Mouse (Mus musculus): Measurements from ENCODE around the gene Robo1. TPM values are rescaled to one million over a fixed set of nuclear protein-coding genes. Genes with fewer than 3 reads are reported as not detected.

Robo1 gene
- polyA plus RNA-seq, 1 experiment from 2014 or later = 4.7 TPM

GRCm38 (mm10) chr16:72662837-72663350 lies 354.8 kb downstream of the Robo1 start:
- 2% methylated on average over 26 of the region's 26 CpGs for WGBS (ENCODE audit: insufficient replicate concordance)
- ATAC-seq (ENCODE audit: insufficient read depth) = peak; percentile 58; the same call in 1 of the 2 replicates
- H3K4me3 ChIP-seq (replicated peaks) = peak overlapping the region; percentile 57
- H3K27ac ChIP-seq (replicated peaks) = peak overlapping the region; percentile 73
- H3K4me2 ChIP-seq = peak overlapping the region; percentile 50
- peak overlapping the region; percentile 0; the same call in 1 of the 2 replicates for H3K9ac ChIP-seq
- peaks cover 13% of the 10 kb centered on the region for H3K27me3 ChIP-seq
- no peaks in the 10 kb centered on the region for H3K4me1 ChIP-seq (replicated peaks)
- H3K36me3 ChIP-seq (replicated peaks) = no peaks in the 10 kb centered on the region
- H3K9me3 ChIP-seq (replicated peaks) = no peaks in the 10 kb centered on the region

DNA sequence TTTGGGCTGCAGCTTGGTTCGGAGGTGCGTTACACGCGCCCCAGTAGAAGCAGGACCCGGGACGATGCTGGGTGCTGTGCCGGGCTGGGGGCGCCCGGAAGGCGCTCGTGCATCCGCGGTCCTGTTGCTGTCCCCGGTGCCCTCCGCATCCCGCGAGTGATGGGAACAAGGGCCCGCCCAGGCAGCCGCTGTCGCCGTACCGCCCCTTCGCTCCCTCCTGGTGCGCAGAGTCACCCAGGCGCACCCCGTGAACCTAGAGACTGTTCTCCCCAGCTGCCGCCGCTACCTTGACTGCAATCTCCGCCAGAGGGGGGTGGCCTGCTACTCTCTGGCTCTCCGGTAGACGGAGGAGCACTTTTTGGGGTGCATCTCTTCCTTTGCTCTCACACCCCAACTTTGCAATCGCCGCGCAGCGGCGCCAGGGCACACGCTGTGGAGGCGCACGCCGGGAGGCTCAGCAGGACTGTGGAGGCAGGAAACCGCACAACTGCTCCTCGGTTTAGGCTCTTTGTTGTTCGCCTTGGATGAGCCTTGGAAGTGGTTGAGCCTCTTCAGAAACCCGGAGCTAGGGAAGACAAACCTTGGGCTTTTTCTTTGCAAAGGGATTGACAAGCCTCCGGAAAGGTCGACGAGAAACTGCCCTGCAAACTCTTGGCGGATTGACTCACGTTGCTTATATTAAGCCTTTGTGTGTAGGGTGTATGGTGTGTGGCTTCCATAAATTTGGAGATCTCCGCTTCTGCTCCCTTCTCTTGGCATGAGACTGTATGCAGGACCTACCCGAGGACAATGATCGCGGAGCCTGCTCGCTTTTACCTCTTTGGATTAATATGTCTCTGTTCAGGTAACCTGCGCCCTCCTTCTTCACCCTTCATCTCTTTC lies 355.5 kb downstream of the Robo1 start:
- ATAC-seq (ENCODE audit: insufficient read depth) = peak; percentile 73
- Histone ChIP-seq H3K9me3 (replicated peaks) (no peaks in the 10 kb centered on the region), H3K27me3 (peaks cover 13% of the 10 kb centered on the region), H3K4me2 (peak overlapping the region; percentile 50), H3K9ac (peak overlapping the region; percentile 0; the same call in 1 of the 2 replicates), H3K4me1 (replicated peaks) (no peaks in the 10 kb centered on the region), H3K27ac (replicated peaks) (peak overlapping the region; percentile 73), H3K36me3 (replicated peaks) (no peaks in the 10 kb centered on the region), H3K4me3 (replicated peaks) (peak overlapping the region; percentile 57)
- WGBS (ENCODE audit: insufficient replicate concordance) = under 1% methylated on average over 55 of the region's 55 CpGs

DNA sequence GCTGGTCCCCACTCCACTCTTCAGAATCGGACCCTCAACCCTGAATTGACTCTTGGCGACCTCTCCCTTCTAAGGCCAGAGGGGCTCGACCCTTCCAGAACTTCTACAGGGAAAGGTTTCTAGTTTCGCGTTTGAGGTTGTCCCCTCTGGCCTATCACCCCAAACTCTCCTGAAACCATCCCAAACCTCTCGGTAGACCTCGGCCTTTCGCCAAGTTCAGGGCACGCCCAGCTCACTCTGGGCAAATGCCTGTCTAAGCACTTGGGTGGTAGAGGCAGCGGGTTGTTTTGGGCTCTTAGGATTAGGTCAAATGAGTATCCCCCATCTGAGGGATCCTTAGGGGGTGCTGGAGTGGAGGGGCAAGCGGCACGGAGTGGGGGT lies 356.1 kb downstream of the Robo1 start:
- WGBS (ENCODE audit: insufficient replicate concordance) = 3% methylated on average over 12 of the region's 12 CpGs
- no peak for ATAC-seq (ENCODE audit: insufficient read depth)
- Histone ChIP-seq H3K36me3 (replicated peaks) (no peaks in the 10 kb centered on the region), H3K4me3 (replicated peaks) (peak overlapping the region; percentile 57), H3K27me3 (peaks cover 13% of the 10 kb centered on the region), H3K4me1 (replicated peaks) (no peaks in the 10 kb centered on the region), H3K27ac (replicated peaks) (no peak overlapping the region), H3K9ac (peak overlapping the region; percentile 0; the same call in 1 of the 2 replicates), H3K4me2 (peak overlapping the region; percentile 50), H3K9me3 (replicated peaks) (no peaks in the 10 kb centered on the region)

DNA sequence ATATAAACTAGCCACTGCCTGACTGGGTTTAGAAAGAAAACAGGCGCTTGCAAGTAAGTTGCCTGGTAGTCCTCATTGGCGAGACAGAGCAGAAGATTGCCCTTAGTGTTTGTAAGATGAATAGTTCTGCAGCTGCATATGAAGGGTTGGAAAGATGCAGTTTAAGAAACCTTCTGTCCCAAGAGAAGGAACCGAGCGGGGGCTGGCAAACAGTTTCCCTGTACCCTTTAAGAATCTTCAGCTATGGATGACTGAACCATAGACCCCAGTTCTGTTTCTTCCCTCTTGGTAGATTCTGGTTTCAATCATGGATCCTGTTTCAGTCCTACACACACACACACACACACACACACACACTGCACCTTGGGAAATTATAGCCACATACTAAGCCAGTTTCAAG lies 356.7 kb downstream of the Robo1 start:
- Histone ChIP-seq H3K27me3 (peaks cover 13% of the 10 kb centered on the region), H3K4me1 (replicated peaks) (no peaks in the 10 kb centered on the region), H3K4me3 (replicated peaks) (peak overlapping the region; percentile 57), H3K9me3 (replicated peaks) (no peaks in the 10 kb centered on the region), H3K9ac (no peak overlapping the region; the same call in 1 of the 2 replicates), H3K36me3 (replicated peaks) (no peaks in the 10 kb centered on the region), H3K4me2 (peak overlapping the region; percentile 50), H3K27ac (replicated peaks) (no peak overlapping the region)
- no peak for ATAC-seq (ENCODE audit: insufficient read depth)
- 31% methylated on average over 4 of the region's 4 CpGs for WGBS (ENCODE audit: insufficient replicate concordance)

DNA sequence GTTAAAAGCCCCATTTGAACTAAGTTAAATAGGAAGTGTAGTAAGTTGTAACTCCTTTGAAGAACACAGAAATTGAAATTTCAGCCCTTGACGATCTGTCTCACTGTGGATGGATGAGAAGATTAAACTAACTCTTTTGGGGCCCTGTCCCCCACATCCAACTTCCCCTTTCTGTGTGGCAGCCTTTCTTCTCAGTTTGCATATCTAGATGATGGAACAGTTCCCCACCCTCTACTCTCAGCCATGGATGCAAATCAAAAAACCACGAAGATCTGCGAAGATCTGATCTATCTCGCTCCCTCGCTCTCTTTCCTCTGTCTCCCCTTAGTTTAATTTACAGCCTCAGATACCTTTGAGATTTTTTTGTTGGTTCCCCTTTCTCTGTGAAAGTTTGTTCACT lies 357.3 kb downstream of the Robo1 start:
- Histone ChIP-seq H3K36me3 (replicated peaks) (no peaks in the 10 kb centered on the region), H3K27ac (replicated peaks) (no peak overlapping the region), H3K9ac (no peak overlapping the region), H3K4me2 (peak overlapping the region; percentile 39), H3K4me3 (replicated peaks) (peak overlapping the region; percentile 12; the same call in 1 of the 2 replicates), H3K9me3 (replicated peaks) (no peaks in the 10 kb centered on the region), H3K4me1 (replicated peaks) (no peaks in the 10 kb centered on the region), H3K27me3 (peaks cover 13% of the 10 kb centered on the region)
- 11% methylated on average over 5 of the region's 5 CpGs for WGBS (ENCODE audit: insufficient replicate concordance)
- no peak for ATAC-seq (ENCODE audit: insufficient read depth)

GRCm38 (mm10) chr16:72670240-72671038 lies 362.3 kb downstream of the Robo1 start:
- H3K9ac ChIP-seq = no peak overlapping the region
- WGBS (ENCODE audit: insufficient replicate concordance) = 43% methylated on average over 6 of the region's 6 CpGs
- H3K4me1 ChIP-seq (replicated peaks) = 0 out of 2 replicates have a peak, but pooled peaks cover 3% of the 10 kb centered on the region
- no peaks in the 10 kb centered on the region for H3K9me3 ChIP-seq (replicated peaks)
- no peak overlapping the region for H3K4me2 ChIP-seq
- no peak overlapping the region for H3K4me3 ChIP-seq (replicated peaks)
- H3K27ac ChIP-seq (replicated peaks) = no peak overlapping the region
- ATAC-seq (ENCODE audit: insufficient read depth) = no peak
- no peaks in the 10 kb centered on the region for H3K27me3 ChIP-seq
- no peaks in the 10 kb centered on the region for H3K36me3 ChIP-seq (replicated peaks)

DNA sequence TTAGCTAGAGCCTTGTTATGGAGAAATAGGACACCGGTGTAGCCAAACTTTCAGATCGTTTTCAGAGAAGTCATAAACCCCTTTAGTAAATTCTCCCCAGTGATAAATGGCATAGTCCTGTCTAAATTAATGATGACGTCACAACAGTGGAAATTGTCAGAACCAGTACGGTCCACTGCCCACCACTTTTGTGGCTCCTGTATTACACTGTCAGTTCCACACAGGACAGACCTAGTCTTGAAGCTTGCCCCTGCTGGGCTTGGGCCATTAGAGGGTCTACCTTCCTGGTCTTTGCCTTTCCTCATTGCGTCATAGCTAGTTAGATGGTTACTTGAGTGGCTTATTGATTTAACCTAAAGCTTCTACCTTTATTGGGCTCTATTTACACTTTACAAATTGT lies 369.1 kb downstream of the Robo1 start:
- ATAC-seq (ENCODE audit: insufficient read depth) = no peak
- no peak overlapping the region for H3K4me2 ChIP-seq
- no peak overlapping the region for H3K4me3 ChIP-seq (replicated peaks)
- no peak overlapping the region for H3K27ac ChIP-seq (replicated peaks)
- no peak overlapping the region for H3K9ac ChIP-seq
- H3K36me3 ChIP-seq (replicated peaks) = no peaks in the 10 kb centered on the region
- H3K9me3 ChIP-seq (replicated peaks) = no peaks in the 10 kb centered on the region
- 59% methylated on average over 5 of the region's 5 CpGs for WGBS (ENCODE audit: insufficient replicate concordance)
- H3K27me3 ChIP-seq = no peaks in the 10 kb centered on the region
- H3K4me1 ChIP-seq (replicated peaks) = 0 out of 2 replicates have a peak, but pooled peaks cover 3% of the 10 kb centered on the region

DNA sequence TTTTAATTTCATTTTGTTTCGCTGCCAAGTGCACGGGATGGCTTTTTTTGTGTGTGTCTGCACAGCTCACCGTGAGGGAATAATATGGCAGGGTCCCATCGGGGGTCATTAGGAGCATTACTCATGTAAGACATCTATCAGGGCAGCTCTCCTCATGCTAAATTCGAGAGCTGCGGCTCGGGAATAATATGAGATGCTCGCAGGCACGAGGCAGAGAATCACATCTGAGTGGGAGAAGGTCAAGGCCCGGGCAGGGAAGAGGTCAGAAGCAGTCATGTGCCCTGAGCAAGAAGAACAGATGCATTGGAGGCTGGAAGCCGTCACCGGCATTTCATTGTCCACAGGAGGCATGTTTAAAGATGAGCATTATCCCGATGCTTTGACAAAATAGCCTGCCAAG lies 370.3 kb downstream of the Robo1 start:
- 64% methylated on average over 13 of the region's 13 CpGs for WGBS (ENCODE audit: insufficient replicate concordance)
- 0 out of 2 replicates have a peak, but pooled peaks cover under 1% of the 10 kb centered on the region for H3K4me1 ChIP-seq (replicated peaks)
- no peak for ATAC-seq (ENCODE audit: insufficient read depth)
- no peak overlapping the region for H3K9ac ChIP-seq
- H3K4me3 ChIP-seq (replicated peaks) = no peak overlapping the region
- H3K36me3 ChIP-seq (replicated peaks) = no peaks in the 10 kb centered on the region
- no peak overlapping the region for H3K4me2 ChIP-seq
- no peak overlapping the region for H3K27ac ChIP-seq (replicated peaks)
- no peaks in the 10 kb centered on the region for H3K9me3 ChIP-seq (replicated peaks)
- H3K27me3 ChIP-seq = no peaks in the 10 kb centered on the region

GRCm38 (mm10) chr16:72678947-72679558 lies 370.9 kb downstream of the Robo1 start:
- H3K4me2 ChIP-seq = no peak overlapping the region
- no peaks in the 10 kb centered on the region for H3K9me3 ChIP-seq (replicated peaks)
- no peak overlapping the region for H3K9ac ChIP-seq
- H3K27me3 ChIP-seq = no peaks in the 10 kb centered on the region
- H3K27ac ChIP-seq (replicated peaks) = no peak overlapping the region
- H3K4me1 ChIP-seq (replicated peaks) = no peaks in the 10 kb centered on the region
- ATAC-seq (ENCODE audit: insufficient read depth) = no peak
- 63% methylated on average over 11 of the region's 11 CpGs for WGBS (ENCODE audit: insufficient replicate concordance)
- H3K4me3 ChIP-seq (replicated peaks) = no peak overlapping the region
- no peaks in the 10 kb centered on the region for H3K36me3 ChIP-seq (replicated peaks)

GRCm38 (mm10) chr16:72685604-72686479 lies 377.7 kb downstream of the Robo1 start:
- Histone ChIP-seq H3K9ac (no peak overlapping the region), H3K27me3 (no peaks in the 10 kb centered on the region), H3K36me3 (replicated peaks) (no peaks in the 10 kb centered on the region), H3K27ac (replicated peaks) (no peak overlapping the region), H3K4me3 (replicated peaks) (no peak overlapping the region), H3K4me1 (replicated peaks) (no peaks in the 10 kb centered on the region), H3K4me2 (no peak overlapping the region), H3K9me3 (replicated peaks) (no peaks in the 10 kb centered on the region)
- 43% methylated on average over 6 of the region's 6 CpGs for WGBS (ENCODE audit: insufficient replicate concordance)
- ATAC-seq (ENCODE audit: insufficient read depth) = no peak

Measured in liver, embryonic 15.5 days (tissue).